Mouse (Mus musculus) C2C12 (cell line): ENCODE measurements around the gene Syt3. TPM values are rescaled to one million over a fixed set of nuclear protein-coding genes. Genes with fewer than 3 reads are reported as not detected.
A peak's percentile ranks its signal among the peaks of the same experiment; 100 is the strongest.

ENCODE experiments used
- H3K27me3 ChIP-seq: one replicate; pipeline ENCODE4 v1.6.1; 2011; ENCODE audit not compliant: control insufficient read depth, insufficient read depth, insufficient read length
- H3K36me3 ChIP-seq: one replicate; pipeline ENCODE4 v1.6.1; 2011; ENCODE audit not compliant: control insufficient read depth, insufficient read depth
- H3K4me3 ChIP-seq: one replicate; pipeline ENCODE4 v1.5.1; 2011; ENCODE audit warnings: mild to moderate bottlenecking, control low read depth; ENCODE audit not compliant: poor library complexity, insufficient read depth, severe bottlenecking
- H3K79me2 ChIP-seq: one replicate; pipeline ENCODE4 v1.6.1; 2011; ENCODE audit not compliant: control insufficient read depth, insufficient read depth
- H3K79me3 ChIP-seq: one replicate; pipeline ENCODE4 v1.6.1; 2011; ENCODE audit warnings: low read depth, control low read depth
- H3ac ChIP-seq: one replicate; pipeline ENCODE3; 2011; ENCODE audit warnings: low read depth; ENCODE audit not compliant: control insufficient read depth, insufficient read length
- CEBPB ChIP-seq: IDR thresholded peaks from one replicate; pipeline ENCODE4 v1.6.1; 2011; ENCODE audit warnings: low read depth, mild to moderate bottlenecking, control low read depth, moderate library complexity
- CTCF ChIP-seq: IDR thresholded peaks from one replicate; pipeline ENCODE4 v1.5.1; 2011; ENCODE audit not compliant: control insufficient read depth, insufficient read depth, insufficient read length
- FOSL1 ChIP-seq: IDR thresholded peaks from one replicate; pipeline ENCODE4 v1.8.0; 2011; ENCODE audit warnings: mild to moderate bottlenecking, low read length; ENCODE audit not compliant: poor library complexity, insufficient read depth, severe bottlenecking
- MAX ChIP-seq: IDR thresholded peaks from one replicate; pipeline ENCODE4 v1.6.1; 2011; ENCODE audit warnings: mild to moderate bottlenecking, control low read depth
- MYOD1 ChIP-seq: IDR thresholded peaks from one replicate; pipeline ENCODE4 v1.6.1; 2011; ENCODE audit warnings: low read depth; ENCODE audit not compliant: control insufficient read depth, insufficient read length
- MYOG ChIP-seq: IDR thresholded peaks from one replicate; pipeline ENCODE4 v1.6.1; 2011; ENCODE audit not compliant: control insufficient read depth, insufficient read length; ENCODE audit errors: extremely low read depth
- USF1 ChIP-seq: IDR thresholded peaks from one replicate; pipeline ENCODE4 v1.6.1; 2011; ENCODE audit warnings: low read depth, mild to moderate bottlenecking, control low read depth, moderate library complexity
- polyA plus RNA-seq: library from polyadenylated mRNA; unstranded; fragments of >200 nt; fragmentation: generic; extraction: Trizol; gene quantifications from one replicate; pipeline ENCODE4 v1.2.1, GENCODE M21; 2012; ENCODE audit warnings: missing spikeins

Syt3 gene
- polyA plus RNA-seq, 1 experiment, result not detected

- TF ChIP-seq CTCF, result no peak
- TF ChIP-seq USF1, result no peak
- no peak for TF ChIP-seq CEBPB
- no peak for TF ChIP-seq MYOD1
- no peak for TF ChIP-seq MAX
- no peak for TF ChIP-seq FOSL1
- no peak for TF ChIP-seq MYOG
- Histone ChIP-seq H3K79me2 (no peaks in the 10 kb centered on the region), H3K4me3 (no peak overlapping the region), H3K79me3 (no peaks in the 10 kb centered on the region), H3ac (no peak overlapping the region), H3K36me3 (no peaks in the 10 kb centered on the region), H3K27me3 (peaks cover 71% of the 10 kb centered on the region)
Observed at GRCm38 (mm10) chr7:44393284-44393683, 9.4 kb downstream of the Syt3 start.

DNA sequence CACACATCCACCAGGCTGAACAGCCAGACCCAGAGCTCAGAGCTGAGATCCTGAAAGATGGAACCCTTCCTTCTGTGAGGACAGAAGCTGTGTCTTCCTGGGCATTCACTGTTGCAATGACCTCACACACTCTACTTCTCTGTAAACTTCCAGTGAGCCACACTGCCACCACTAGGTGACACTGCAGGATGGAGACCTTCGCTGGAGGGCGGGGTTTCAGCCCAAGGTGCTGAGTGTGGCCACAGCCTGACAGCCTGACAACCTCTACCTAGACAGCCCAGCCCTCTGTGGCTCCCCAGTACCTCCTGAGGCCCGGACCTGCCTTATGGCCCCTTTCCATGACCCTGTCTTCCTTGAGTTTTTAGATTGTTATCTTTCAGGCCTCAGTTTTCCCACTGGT lies 14.7 kb downstream of the Syt3 start:
- TF ChIP-seq CTCF (peak; percentile 23), MYOG (no peak)
- Histone ChIP-seq H3K79me2 (no peaks in the 10 kb centered on the region), H3K4me3 (no peak overlapping the region), H3ac (no peak overlapping the region), H3K36me3 (no peaks in the 10 kb centered on the region), H3K27me3 (peaks cover 40% of the 10 kb centered on the region), H3K79me3 (no peaks in the 10 kb centered on the region)

- H3ac ChIP-seq, result no peak overlapping the region
- no peaks in the 10 kb centered on the region for H3K79me2 ChIP-seq
- H3K79me3 ChIP-seq, result no peaks in the 10 kb centered on the region
- no peak overlapping the region for H3K4me3 ChIP-seq
- H3K27me3 ChIP-seq, result peaks cover 14% of the 10 kb centered on the region
- TF ChIP-seq MYOD1 (no peak), CTCF (no peak), FOSL1 (no peak), CEBPB (no peak), MAX (no peak), USF1 (no peak)
- no peaks in the 10 kb centered on the region for H3K36me3 ChIP-seq
Observed at GRCm38 (mm10) chr7:44401673-44402072, 17.8 kb downstream of the Syt3 start.

- H3K79me3 ChIP-seq, result no peaks in the 10 kb centered on the region
- peak; percentile 22 for TF ChIP-seq CEBPB
- peak; percentile 78 for TF ChIP-seq USF1
- no peak for TF ChIP-seq MYOG
- no peak for TF ChIP-seq FOSL1
- no peak for TF ChIP-seq MYOD1
- no peak for TF ChIP-seq CTCF
- TF ChIP-seq MAX, result no peak
- H3K4me3 ChIP-seq, result no peak overlapping the region
- H3K36me3 ChIP-seq, result no peaks in the 10 kb centered on the region
- H3K27me3 ChIP-seq, result peaks cover 10% of the 10 kb centered on the region
- H3K79me2 ChIP-seq, result no peaks in the 10 kb centered on the region
- no peak overlapping the region for H3ac ChIP-seq
Observed at GRCm38 (mm10) chr7:44405346-44406014, 21.6 kb downstream of the Syt3 start.

DNA sequence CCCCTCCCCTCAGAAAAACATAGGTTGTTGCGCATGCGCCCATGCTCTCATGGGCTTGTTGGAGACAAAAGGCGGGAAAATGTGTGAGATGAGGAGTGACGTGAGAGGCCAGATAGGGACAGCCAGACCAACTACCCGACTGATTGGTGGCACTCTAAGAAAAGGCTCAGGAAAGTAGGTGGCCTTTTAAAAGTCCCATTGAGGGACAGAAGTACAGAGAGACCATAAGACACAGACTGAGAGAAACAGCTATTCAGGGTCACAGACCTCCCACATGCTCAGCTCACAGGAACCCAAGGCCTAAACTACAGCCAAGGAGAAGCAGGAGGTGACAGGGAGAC lies 22.1 kb downstream of the Syt3 start:
- Histone ChIP-seq H3K4me3 (no peak overlapping the region), H3K36me3 (no peaks in the 10 kb centered on the region), H3K27me3 (peaks cover 15% of the 10 kb centered on the region), H3ac (no peak overlapping the region), H3K79me2 (no peaks in the 10 kb centered on the region), H3K79me3 (no peaks in the 10 kb centered on the region)
- TF ChIP-seq MYOD1, result no peak
- TF ChIP-seq USF1, result no peak
- no peak for TF ChIP-seq MAX
- no peak for TF ChIP-seq MYOG
- no peak for TF ChIP-seq FOSL1

GRCm38 (mm10) chr7:44411144-44411543 lies 27.2 kb downstream of the Syt3 start:
- TF ChIP-seq CTCF, result no peak
- no peak for TF ChIP-seq CEBPB
- TF ChIP-seq MYOG, result no peak
- TF ChIP-seq MAX, result no peak
- no peak for TF ChIP-seq MYOD1
- H3K4me3 ChIP-seq, result no peak overlapping the region

More at GRCm38 (mm10) chr7:44411144-44411543, 27.2 kb downstream of the Syt3 start:
- H3K27me3 ChIP-seq, result peaks cover 38% of the 10 kb centered on the region
- no peak overlapping the region for H3ac ChIP-seq
- no peaks in the 10 kb centered on the region for H3K79me2 ChIP-seq
- H3K36me3 ChIP-seq, result no peaks in the 10 kb centered on the region
- H3K79me3 ChIP-seq, result no peaks in the 10 kb centered on the region
